Mouse (Mus musculus) activated CD4-positive, CD25-positive, alpha-beta regulatory T cell (primary cell): ENCODE measurements around the gene Elmo3. TPM values are rescaled to one million over a fixed set of nuclear protein-coding genes. Genes with fewer than 3 reads are reported as not detected.

Experiments
- polyA plus RNA-seq, 2 experiments: library from polyadenylated mRNA; unstranded; fragments of 100-300 nt; shearing (Covaris generic); gene quantifications; one replicate each; pipeline ENCODE4 v1.2.1; 2017

Elmo3 gene
- 10 to 100 TPM in 1 of 2 experiments, 1 to 10 TPM in 1; 4.4 to 10.1 TPM for polyA plus RNA-seq

GRCm38 (mm10) chr8:105305211-105306145 lies at the start of gene Elmo3:
Elmo3 (plus strand) TSS chr8:105305601.

DNA sequence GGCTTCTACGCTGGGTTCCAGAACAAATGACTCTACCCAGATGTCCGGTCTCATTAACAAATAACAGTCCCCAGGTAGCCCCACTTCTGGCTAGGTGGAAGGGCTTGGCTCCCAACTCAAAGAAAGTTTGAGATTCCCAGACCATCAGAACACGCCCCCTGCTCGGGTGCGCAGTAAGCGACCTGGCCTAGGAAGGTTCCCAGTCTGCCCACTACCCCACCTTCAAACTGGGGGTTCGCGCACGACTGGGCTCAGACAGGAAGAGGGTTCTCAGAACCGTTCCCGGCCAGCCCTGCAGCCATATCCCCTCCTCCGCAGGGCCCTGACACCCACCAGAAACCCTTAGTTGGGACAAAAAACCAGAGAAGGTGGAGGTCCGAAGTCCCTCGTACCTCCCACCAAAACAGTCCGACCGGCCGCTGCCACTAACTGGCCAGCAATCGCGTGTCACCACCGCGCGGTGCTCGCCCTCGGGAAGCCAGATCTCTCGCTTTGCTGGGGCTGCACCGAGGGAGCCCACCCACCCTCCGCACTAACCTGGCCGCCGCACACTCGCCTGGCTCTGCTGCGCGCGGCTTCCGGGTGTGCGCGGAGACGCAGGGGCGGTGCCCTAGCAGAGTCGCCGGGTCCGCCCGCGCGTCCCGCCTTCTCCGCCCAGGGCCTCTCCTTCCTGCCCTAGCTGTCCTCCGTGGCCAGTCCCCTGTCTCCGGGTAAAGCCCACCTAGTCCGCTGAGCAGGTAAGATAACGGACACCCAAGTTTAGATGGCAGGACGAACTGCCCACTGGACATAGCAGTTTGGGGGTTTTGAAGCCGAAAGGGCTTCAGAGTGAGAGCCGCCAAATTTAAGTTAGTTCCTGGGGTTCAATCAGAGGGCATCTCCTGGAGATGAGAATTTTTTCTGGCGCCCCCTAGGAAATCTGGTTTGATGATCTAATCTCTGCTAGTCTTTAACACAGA lies 41.1 kb upstream of the Elmo3 start, which contains the start of the genes Tradd and Fbxl8:
Gene Tradd, minus strand, starts transcription at position 586 of the 959 bp plus-strand sequence.
Gene Fbxl8, plus strand, starts transcription at position 625 of the 959 bp plus-strand sequence.

GRCm38 (mm10) chr8:105269461-105269947 lies 35.9 kb upstream of the Elmo3 start, which contains the start of gene Hsf4:
Hsf4 (plus strand) TSS chr8:105269801.

GRCm38 (mm10) chr8:105275840-105276239 lies 29.6 kb upstream of the Elmo3 start, which contains the start of gene Nol3:
Nol3 (plus strand) TSS chr8:105276140.

DNA sequence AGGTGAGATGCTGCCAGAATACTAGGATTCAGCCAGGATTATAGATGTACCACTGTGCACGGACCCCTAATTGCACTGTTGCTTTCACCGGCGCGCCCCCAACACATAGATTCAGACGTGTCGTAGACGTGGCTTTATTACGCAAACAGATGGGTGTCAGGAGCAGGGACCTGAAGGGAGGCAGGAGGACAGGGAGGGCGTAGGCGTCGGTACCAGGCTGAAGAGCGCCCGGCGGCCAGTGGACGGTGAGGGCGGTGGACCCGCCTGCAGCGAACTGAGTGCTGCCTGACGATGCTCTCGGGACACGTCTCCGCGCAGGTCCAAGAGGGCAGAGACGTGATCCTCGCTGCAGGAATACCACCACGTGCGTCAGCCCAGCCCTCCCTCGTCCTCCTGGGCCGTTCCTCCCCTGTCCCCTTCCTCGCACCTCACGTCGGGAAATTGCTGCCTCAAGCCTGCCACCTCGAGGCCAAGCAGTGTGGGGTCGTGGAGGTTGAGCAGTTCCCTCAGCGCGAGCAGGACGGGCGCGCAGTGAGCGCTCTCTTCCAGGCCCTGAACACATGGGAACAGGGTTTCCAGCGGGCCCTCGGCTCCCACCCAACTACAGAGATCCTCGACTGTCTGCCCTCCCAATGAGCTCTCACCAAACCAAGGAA lies 15.5 kb upstream of the Elmo3 start, which contains the start of gene 4931428F04Rik:
Gene 4931428F04Rik, minus strand, starts transcription at position 60 of the 656 bp plus-strand sequence.

GRCm38 (mm10) chr8:105295895-105296573 lies 9.4 kb upstream of the Elmo3 start, which contains the start of gene Exoc3l:
Exoc3l (minus strand) TSS chr8:105296101.

GRCm38 (mm10) chr8:105297511-105298192 lies 7.7 kb upstream of the Elmo3 start, which contains the start of gene E2f4:
E2f4 (plus strand) TSS chr8:105297663.

GRCm38 (mm10) chr8:105326141-105326672 lies 20.8 kb downstream of the Elmo3 start, which contains the start of the genes Lrrc29 and Tmem208:
Lrrc29 (minus strand) TSS chr8:105326278.
Tmem208 (plus strand) TSS chr8:105326354.

DNA sequence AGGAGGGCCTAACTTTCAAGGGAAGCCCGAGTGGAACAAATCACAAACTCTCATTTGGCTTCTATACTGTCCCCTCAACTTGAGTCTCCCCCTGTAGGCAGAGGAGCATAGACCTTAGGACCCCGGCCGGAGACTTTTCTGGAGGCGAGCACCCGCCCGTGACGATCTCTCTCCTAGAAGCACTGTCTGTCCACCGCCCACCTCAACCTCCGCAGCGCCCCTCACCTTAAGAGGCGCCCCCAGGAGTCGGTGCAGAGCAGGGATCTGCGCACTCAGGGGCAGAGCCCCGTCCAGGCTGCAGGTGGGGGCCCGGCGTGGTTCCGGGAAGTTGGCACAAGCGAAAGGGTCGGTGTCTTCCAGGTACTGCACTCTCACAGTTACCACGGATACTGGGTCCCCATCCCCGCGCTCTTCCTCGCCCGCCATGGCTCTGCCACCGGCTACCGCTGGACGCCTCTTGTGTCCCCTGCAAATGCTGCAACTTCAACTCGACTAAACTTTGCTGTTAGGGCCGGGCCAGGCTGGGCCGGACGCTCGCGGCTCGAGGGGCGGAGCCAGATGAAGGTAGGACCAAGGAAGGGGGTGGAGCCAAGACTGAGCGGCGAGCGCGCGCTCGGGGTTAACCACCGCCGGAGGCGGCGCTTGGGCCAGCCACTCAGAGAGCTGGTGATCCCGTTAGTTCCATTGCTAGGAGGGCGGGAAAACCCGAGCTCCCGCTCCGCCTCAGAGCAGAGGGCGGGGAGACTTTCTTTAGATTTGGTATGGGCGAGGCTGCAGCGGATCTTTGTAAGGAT lies 42.2 kb downstream of the Elmo3 start, which contains the start of gene Fhod1:
Gene Fhod1, minus strand, starts transcription at position 526 of the 794 bp plus-strand sequence.

DNA sequence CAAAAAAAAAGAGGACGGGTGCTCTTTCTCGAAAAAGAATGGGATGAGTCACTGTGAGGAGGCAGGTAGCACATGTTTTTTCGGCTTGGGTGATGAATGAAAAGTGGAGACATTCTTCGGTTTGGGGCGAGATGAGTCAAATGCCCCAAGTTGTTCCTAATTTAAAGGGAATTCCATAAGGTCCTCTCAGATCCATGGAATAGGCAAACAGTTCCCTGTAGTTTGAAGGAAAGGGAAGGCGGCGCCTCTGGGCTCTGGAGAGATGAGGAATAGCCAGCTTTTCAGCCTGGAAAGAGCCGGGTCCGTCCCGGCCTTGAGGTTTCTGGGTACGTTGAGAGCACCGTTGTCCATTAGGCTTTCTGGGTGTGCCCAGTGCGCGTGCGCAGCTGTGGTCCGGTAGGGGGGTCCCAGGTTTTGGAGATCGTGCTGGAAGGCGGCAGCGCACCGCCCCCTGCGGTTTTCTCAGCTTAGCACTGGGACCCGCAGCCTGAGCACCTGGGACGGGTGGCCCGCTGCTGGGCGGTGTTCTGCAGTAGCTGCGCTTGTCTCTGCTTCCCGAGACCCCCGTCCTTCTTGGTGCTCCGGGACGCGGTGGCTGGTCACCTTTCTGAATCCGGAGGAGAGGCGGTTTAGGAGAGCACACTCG lies 43.2 kb downstream of the Elmo3 start, which contains the start of gene Slc9a5:
Gene Slc9a5, plus strand, starts transcription at position 394 of the 646 bp plus-strand sequence.

Other genes with a start within 250 kb of the Elmo3 start
- under 1 TPM in 1 of 2 experiments, not detected in 1; 0.10 TPM for gene Ces3b, start 221.8 kb upstream of the Elmo3 start, polyA plus RNA-seq
- gene Ces4a, start 173.8 kb upstream of the Elmo3 start, polyA plus RNA-seq = under 1 TPM in 1 of 2 experiments, not detected in 1; 0.07 TPM
- gene Cbfb, start 134.9 kb upstream of the Elmo3 start, polyA plus RNA-seq = 100 to 1,000 TPM; 115 to 135 TPM
- gene D230025D16Rik, start 80.5 kb upstream of the Elmo3 start, polyA plus RNA-seq = 10 to 100 TPM; 22.1 to 29.3 TPM
- 1 to 10 TPM; 1.2 to 2.0 TPM for gene B3gnt9, start 50.4 kb upstream of the Elmo3 start, polyA plus RNA-seq
- gene Tradd, start 41.0 kb upstream of the Elmo3 start, polyA plus RNA-seq = 10 to 100 TPM; 58.0 to 82.4 TPM
- gene Fbxl8, start 41.0 kb upstream of the Elmo3 start, polyA plus RNA-seq = 10 to 100 TPM; 16.9 to 24.8 TPM
- under 1 TPM; 0.92 to 0.93 TPM for gene Hsf4, start 35.8 kb upstream of the Elmo3 start, polyA plus RNA-seq
- gene Nol3, start 29.5 kb upstream of the Elmo3 start, polyA plus RNA-seq = not detected
- gene 4931428F04Rik, start 15.7 kb upstream of the Elmo3 start, polyA plus RNA-seq = 1 to 10 TPM in 1 of 2 experiments, under 1 TPM in 1; 0.60 to 2.2 TPM
- 1 to 10 TPM; 1.0 to 1.3 TPM for gene Exoc3l, start 9.5 kb upstream of the Elmo3 start, polyA plus RNA-seq
- 100 to 1,000 TPM; 156 to 166 TPM for gene E2f4, start 7.9 kb upstream of the Elmo3 start, polyA plus RNA-seq
- 1 to 10 TPM; 3.3 TPM for gene Lrrc29, start 20.7 kb downstream of the Elmo3 start, polyA plus RNA-seq
- gene Tmem208, start 20.8 kb downstream of the Elmo3 start, polyA plus RNA-seq = 100 to 1,000 TPM; 127 to 128 TPM
- gene Fhod1, start 42.4 kb downstream of the Elmo3 start, polyA plus RNA-seq = 1 to 10 TPM; 1.3 to 2.4 TPM
- gene Slc9a5, start 43.2 kb downstream of the Elmo3 start, polyA plus RNA-seq = 1 to 10 TPM in 1 of 2 experiments, under 1 TPM in 1; 0.10 to 2.2 TPM
- 1 to 10 TPM in 1 of 2 experiments, not detected in 1; 1.1 TPM for gene Plekhg4, start 67.7 kb downstream of the Elmo3 start, polyA plus RNA-seq
- gene Kctd19, start 107.9 kb downstream of the Elmo3 start, polyA plus RNA-seq = under 1 TPM in 1 of 2 experiments, not detected in 1; 0.63 TPM
- gene Lrrc36, start 108.0 kb downstream of the Elmo3 start, polyA plus RNA-seq = not detected
- 1 to 10 TPM in 1 of 2 experiments, not detected in 1; 1.8 TPM for gene Tppp3, start 165.9 kb downstream of the Elmo3 start, polyA plus RNA-seq
- 1 to 10 TPM; 1.5 to 4.3 TPM for gene Zdhhc1, start 191.3 kb downstream of the Elmo3 start, polyA plus RNA-seq
- under 1 TPM in 1 of 2 experiments, not detected in 1; 0.37 TPM for gene Hsd11b2, start 213.2 kb downstream of the Elmo3 start, polyA plus RNA-seq